Mouse (Mus musculus) frontal cortex, postnatal 25 days (tissue): ENCODE results near the gene Cib1.

Source experiments
- DNase-seq, 2 experiments: peaks; one replicate each; pipeline ENCODE4 v3.0.0; 2022; ENCODE audit warnings: low spot score in 2 of 2

Gene Cib1

DNA sequence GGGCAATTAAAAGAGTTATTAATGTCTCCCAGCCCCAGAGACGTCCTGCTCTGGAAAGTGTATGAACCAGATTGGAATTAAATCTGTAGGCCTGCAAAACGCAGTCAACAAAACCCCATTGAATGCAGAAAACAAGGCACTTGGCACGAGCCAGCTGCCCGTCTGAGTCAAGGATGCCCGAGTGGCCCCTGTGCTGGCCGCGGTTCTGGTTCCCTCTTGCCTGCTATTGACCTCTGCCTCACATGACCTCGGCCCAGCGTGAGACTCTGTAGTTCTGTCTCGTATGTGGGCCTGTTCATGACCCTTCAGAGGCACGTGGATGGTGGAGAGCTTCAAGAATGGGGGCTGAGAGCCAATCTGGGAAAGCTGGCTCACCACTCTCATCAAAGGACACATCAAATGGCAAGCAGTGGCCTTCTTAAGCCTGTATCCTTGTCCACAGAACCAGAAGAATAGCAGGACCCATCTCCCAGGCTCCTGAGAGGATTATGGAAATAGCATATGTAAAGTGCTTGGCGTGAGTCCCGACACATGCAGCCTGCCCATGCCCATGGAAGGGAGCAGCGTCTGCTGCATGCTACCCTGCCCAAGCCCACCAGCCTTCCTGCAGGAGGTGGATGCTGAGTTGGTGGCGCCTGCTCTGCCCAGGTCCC lies 30.6 kb downstream of the Cib1 start:
- DNase-seq: no peak

DNA sequence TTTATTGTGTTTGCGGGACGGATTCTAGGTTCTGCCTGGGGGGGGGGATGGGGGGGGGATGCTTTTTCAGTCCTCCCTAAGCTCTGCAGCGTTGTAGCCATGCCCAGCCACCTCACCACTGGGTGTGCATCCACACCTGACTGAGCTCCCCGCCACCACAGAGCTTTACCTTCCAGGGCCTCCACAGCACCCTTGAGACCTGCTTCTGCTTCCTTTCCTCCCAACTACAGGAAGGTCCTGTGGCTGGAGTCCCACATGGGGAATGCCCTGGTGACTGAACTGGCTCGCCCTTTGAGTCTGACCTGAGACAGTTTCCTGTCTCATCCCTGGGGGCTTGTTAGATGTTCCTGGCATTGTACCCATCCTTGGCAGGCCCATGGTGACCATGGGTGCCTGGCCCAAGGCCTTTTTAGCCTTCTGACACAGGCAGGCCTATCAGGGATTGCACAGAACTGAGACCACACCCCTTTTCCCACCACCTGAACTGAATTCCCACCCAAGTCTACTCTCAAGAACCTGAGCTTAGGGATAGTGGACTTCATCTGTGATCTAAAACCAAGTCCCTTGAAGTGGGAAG lies 31.6 kb downstream of the Cib1 start:
- DNase-seq: no peak

DNA sequence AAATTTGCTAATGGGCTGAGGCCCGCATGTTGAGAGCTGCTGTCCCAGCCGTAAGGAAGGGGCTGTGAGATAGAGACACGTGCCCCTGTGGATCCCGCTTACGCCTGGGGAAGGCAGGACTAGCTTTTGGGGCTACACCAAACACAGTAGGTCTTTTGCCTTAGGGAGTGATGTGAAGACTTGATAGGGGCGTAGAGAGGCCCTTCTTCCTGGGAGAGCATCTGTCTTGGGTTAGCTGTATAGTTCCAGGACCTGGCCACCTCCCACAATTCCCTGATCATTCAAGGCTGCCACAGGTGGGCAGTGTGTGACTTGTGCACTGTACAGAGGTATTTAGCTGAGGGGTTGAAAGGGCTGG lies 32.0 kb downstream of the Cib1 start:
- DNase-seq: no peak

DNA sequence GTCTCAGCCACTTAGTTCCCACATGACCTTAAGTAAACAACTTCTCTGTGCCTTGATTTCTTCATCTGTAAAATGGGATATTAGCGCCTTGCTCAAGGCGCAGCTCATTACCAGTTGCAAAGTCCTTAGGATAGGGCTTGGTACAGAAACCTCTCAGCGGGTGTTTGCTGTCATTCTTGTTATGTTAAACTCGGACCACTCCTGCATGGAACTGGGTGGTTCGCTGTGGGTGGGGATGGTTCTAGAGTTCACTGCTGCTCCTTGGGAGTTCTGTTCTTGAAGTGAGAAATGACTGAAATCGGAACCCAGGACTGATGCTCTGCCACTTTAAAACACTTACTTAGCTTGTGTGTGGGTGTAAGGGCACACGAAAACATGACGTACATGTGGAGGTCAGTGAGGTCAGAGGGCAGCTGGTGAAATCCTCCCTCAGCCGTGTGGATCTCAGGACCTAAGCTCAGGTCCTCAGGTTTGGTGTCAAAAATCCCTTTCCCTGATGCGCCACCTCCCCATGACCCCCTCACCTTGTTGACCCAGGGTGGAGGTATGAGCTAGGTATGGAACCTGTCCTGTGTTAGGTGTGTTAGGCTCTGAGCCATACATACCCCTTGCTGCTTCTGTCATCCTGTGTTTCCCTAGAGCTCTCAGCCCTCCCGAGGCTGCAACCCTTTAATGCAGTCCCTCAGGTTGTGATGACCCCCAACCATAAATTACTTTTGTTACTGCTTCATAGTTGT lies 32.6 kb downstream of the Cib1 start:
- no peak for DNase-seq

DNA sequence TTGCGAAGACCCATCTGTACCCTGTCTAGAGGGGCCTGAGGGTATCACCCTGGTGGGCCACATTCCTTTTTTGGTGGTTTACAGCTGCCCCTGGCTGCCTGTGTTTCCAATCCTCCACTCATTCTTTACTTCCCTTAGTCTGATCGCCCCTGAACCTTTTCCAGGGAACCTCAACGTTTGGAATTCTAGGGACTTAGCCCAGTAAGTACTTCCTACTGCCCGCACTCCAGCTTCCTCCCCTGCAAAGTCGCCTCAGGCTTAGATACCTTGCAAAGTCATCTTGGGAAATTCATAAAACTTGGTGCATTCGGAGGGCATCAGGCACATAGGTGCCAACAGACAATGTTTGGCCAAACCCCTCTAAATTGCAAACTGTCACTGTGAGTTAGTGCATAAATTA lies 33.3 kb downstream of the Cib1 start:
- DNase-seq: no peak

DNA sequence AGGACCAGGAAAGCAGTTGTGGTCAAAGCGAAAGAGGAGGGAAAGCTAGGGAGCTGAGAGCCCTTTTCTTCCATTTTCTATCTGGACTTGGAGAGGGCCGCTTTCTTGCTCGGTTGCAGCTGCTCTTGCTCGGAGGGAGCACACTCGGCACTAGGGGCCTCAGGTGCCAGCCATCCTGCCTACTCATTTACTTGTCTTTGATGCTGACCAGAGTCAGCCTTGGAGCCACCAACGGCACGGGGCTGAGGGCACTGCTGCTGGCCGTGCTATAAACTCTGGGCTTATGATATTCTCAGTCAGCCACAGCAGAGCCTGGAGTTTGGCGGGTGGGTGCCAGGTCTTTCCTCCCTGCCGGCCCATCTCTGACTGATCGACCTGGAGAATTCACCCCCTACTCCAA lies 33.8 kb downstream of the Cib1 start:
- DNase-seq: no peak

DNA sequence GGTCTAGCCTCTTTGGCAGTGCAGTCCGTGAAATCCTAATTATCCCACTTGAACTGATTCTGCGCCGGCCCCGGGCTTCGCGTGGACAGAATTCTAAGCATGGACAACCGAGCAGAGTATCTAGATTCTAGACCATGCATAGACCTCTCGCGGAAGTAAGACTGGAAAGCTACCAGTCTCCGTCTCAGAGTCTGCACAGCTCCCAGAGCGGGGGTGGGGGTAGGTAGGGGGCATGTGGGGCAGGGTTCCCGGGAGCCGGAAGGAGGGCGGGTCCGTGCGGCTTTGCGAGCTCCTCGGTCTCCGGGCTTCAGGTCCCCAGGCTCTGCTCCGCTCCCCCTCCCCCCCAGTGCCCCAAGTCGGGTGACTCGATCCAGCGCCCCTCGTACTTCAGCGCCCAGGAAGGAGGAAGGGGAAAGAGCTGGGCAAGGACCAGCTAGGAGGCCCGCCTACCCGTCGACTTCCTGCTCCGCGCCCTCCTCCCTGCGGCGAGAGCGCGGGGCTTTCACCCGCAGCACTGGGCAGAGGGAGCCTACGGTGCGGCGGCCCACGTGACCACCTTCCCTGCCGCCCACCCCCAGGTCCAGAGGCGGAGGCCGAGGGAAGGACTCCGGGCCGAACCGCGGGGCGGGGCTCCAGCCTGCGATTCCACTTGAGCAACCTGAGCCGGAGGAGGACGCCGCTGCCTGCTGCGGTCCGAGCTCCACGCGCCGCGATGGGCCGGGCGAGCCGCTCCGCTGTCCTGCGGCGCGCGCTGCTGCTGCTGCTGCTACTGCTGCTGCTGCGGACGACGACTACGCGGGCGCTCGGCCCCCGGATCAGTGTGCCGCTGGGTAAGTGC lies 34.5 kb downstream of the Cib1 start:
- peak; percentile 64 for DNase-seq

DNA sequence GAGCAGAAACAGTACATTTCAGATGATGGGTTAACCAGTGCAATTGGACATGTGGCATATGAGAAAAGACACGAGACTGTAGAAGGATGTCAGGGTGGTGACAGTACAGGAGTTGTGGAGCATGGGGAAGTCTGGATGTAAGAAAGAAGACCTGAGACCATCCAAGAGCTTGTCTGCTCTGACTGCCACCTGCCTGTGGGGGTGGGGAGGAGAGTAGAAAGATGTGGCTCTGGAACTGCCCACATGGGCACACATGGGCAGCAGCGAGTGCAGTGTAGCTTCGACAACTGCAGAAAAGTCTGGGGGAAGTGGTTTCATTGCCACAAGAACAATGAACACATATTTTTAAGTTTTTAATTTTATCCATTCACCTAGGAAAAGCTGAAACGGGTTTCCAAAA lies 35.2 kb downstream of the Cib1 start:
- DNase-seq: no peak

DNA sequence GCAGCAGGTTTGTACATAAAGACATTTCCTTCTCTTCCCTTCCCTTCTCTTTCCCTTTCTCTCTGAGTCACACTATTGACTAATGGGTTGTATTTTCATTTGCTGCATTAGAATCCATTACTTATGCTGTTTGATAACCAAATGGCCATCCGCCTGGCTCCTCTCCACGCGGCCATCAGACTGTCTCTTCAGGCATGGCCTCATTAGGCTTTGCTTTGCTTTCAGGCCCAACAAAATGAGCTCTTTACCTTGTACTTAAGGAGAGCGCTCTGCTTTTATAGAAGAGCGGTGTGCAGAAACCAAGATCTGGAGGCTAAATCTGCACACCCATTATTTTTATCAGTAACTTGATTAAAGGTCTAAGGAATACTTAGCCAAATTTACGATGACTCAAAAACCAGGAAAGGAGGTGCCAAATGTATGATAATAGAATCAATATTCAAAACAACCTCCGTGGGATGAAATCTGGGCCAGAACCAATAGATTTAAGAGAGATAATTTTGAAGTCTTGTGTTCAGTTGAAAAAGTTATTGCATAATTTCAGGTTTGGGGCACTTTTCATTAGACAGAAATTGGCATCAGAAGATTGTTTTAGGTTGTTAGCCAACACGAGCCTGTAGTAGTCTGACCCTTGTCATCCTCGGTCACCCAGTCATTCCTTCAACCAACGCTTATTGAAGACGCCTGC lies 36.9 kb downstream of the Cib1 start:
- no peak for DNase-seq

DNA sequence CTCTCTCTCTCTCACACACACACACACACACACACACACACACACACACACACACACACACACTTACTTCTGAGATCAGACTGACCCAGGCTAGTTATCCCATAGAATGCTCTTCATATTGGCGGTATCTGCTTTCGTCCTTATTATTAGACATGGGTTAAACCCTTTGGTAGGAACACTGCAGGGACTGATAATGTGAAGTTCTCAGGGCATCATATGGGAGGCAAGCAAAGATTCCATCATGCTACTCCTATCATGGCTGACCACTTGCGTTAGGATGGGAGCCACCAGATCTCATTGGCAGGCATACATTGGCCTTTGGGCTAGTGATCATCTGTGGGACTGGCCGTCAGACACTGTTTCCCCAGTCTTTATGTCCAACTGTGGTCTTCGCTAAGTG lies 37.5 kb downstream of the Cib1 start:
- no peak for DNase-seq

DNA sequence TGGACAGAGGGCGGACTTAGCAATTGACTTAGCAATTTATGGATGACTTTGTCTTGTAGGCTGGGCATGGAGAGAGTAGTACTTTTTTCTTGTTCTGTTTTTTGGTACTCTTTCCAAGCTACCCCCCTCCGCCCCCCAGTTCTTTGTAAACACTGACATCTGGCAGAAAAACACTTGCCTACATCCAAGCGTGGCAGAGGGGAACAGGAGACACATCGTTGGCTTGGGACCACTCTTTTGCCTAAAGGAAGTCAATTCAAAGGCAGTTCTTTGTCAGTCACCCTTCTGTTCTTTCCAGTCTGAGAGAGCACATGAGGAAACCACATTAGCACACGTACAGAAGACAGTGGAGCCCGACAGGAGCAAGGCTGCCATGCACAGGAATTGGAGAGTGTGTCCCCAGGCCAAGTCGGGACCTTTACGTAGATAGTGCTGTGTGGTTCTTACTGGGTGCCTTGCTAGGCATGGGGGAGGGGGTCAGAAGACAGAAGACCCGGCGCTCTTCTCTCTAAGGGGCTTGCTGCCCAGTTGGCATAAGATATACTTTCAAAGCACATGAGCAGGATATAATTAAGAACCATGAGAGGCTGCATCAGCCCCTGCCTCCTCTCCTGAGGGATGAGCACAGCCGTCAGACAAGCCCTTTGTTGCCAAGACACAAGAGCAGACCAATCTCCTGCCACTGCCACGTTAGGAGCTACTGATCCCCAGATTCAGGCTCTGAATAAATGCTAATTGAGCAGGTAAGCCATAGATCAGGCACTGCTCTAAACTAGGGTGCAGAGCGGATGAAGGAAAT lies 38.5 kb downstream of the Cib1 start:
- no peak for DNase-seq

DNA sequence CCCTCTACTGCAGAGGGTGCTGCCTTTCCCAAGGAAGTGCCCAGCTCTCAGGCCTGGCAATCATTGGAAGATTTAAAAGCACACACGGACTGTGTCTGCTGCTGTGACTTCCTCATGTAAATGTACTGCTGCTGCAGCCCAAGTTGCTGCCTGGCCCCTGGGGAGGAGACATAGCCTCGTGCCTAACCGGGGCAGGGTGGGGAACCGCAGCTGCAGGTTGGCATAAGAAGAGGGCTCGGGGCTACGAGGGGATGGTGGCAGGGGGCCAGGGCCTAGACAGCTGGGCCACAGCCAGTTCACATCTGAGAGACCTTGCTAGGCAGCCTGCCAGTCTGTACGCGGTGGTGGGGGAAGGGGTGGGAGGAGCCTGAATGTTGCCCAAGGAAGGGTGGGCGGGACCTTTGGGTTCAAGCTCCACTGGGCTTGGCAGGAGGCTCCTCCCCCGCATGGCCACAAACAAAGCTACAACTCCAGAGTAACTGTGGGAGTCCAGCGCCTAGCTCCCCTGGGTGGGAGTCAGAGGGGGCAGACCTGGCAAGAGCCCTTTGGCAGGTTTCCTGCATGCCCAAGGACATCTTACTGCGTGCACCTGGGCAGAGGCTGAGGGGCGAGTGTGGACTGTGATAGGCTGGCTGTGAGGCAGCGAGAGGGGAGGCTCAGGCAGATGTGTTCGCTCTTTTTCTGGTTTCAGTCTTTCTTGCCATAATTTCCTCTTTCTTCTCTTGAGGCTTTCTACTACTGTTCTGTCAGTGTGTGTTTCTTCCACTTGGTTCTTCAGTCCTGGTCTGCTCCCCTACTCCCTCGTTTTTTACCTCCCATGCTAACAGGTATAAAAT lies 40.2 kb downstream of the Cib1 start:
- peak in 1 of 2 experiments; percentile 34 for DNase-seq

DNA sequence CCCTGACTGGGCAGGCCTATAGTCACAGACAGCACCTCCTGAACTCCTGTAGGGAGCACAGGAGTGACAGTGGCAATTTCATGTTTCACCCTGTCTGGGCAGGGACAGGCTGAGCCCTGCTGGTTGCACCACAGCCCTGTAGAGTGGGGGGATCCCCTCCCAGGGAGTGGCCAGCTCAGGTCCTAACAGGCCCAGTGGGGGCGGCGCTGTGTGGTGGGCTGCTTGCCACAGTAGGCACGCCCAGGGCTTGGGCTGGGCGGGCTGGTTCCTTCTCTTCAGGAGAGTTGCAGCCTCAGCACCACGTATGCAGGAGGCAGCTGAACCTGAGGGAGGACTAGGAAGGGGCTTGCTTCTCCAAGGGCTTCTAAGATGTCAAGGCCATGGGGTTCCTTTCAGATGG lies 41.2 kb downstream of the Cib1 start:
- no peak for DNase-seq

DNA sequence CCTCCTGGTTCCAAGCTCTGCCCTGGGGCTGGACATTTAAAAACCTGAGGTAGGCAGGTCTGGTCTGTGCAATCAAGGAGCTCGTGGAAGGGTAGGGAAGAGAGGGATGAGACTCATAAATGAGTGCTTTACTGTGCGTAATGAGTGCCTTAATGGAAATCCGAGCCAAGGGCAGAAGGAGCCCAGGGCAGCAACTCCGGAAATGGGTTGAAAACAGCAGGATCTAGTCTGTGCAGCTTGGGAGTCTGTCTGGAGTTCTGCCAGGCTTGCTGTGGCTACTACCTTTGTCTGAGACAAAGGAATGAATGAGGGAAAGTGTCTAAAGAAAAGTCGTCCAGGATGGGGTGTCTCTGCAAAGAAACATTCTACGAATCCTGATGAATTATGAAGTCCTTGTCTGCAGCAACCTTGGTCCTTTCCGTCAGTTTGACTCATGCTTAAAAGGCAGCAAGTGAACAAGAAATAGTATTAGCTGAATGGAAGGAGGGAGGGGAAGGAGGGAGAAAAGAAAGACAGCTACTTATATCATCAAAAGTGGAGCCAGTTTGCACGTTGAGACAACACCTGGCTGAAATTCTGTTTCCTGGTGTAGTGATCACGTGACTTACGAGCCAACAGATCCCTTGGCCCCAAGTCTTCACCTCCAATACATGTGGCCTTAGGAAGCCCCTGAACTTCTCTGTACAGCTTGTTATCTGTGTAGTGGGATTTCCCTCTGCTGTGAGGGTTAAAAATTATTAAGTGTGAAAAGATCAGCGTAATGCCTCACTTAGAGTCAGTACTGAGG lies 43.3 kb downstream of the Cib1 start:
- DNase-seq: no peak

DNA sequence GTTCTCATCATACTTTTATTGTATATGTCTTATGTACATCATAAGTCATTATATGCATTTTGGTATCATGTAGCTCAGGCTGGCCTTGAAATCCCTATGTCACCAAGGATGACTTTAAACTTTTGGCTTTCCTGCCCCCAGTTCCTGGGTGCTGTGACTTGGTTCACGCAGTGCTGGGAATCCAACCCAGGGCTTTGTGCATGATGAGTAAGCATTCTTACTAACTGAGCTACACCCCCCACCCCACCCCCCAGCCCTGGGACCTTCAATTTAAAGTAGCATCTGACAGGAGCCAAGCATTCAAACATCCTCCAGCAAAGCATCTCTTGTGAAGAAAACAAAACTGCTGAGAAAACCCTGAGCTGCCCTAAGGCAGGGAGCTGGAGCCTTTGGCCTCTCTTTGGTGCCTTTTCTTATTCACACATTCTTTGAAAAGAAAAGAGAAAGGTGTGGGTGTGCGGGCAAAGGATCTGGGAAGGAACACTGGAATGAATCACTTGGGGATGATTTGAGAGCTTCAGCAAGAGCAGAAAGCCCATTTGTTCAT lies 44.0 kb downstream of the Cib1 start:
- no peak for DNase-seq

DNA sequence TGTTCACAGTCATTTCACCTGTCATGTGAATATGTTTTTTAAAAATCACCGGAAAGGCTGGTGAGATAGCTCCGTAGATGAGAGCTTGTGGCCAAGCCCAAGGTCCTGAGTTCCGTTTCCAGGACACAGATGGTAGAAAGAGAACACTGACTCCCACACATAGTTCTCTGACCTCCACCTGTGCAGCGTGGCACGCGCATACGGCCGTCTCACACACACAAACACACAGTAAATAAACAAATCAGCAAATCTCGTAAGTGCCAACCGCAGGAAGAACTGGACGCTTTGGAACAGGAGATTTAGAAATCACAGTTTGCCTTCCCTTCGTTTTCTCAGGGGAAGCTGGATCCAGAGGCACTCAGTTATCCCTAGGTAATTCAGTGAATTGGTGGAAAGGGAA lies 45.1 kb downstream of the Cib1 start:
- DNase-seq: no peak

DNA sequence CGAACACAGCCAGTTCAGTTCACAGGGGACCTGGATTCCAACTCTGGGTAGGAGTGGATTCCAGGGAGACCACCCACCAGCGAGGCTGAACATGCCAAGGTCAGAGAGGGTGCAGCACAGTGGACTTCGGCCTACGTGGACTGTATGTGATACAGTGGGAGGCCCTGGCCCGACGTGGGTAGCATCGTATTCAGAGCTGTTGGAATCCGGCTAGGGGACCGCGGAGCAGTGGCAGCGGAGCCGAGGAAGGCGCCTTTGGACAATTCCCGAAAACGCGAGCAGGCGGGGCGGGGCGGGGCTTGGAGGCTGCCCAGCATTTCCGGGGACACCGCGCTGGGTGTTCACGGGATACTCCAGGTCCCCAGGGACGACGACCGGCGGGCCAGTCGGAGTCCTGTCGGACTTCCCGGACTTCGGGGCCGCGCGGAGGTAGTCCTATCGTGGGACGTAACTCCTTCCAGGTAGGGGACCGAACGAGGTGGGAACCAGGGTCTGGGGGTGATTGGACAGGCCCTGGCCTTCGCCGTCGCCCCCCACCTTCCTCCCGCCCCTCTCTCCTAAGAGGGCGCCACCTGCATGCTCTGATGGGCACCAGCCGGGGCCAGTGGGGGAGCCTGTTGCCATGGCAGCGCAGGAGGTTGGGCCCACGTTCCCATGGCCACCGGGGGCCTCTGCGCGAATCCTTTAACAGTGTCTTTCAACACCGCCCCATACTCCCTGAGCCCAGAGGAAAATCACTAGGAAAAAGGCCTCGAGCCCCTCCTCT lies 45.9 kb downstream of the Cib1 start, which contains the start of gene Sema4b:
Gene Sema4b (plus strand): TSS at position 311 of the 766 bp plus-strand sequence.
- peak; percentile 85 to 86 for DNase-seq

DNA sequence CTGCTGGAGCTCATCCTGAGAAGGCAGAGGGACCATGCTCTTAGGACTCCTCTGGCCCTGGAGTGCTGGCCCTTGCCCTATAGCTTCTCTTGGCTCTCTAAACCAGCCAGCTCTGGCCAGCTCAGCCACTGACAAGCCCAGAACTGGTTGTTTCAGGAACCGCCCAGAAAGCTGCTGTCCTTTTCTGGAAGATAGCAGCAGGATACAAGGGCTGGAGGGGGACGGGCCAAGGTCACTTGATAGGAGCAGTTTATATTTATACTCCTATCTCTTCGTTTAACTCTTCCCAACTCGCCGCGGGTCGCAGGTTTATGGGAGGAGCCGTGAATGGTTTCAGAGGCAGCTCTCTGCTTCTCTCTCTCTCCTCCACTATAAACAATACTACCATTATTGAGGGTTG lies 46.6 kb downstream of the Cib1 start:
- DNase-seq: no peak
